Mouse (Mus musculus) adrenal gland, postnatal 25 days (tissue): ENCODE results near the gene Cd200r3. TPM values are rescaled to one million over a fixed set of nuclear protein-coding genes. Genes with fewer than 3 reads are reported as not detected.

ENCODE experiments used
- total RNA-seq: library from RNA; stranded (reverse); gene quantifications from 2 replicates; pipeline ENCODE4 v1.2.3, GENCODE M21; 2021

The Cd200r3 gene
- total RNA-seq, 1 experiment from 2014 or later: not detected

Other genes with a start within 250 kb of the Cd200r3 start
- gene Nepro, start 219.4 kb upstream of the Cd200r3 start, total RNA-seq: 10.5 and 10.7 TPM in 2 replicates
- 19.8 and 24.2 TPM in 2 replicates for gene Gtpbp8, start 197.3 kb upstream of the Cd200r3 start, total RNA-seq
- gene Cd200r1, start 177.9 kb upstream of the Cd200r3 start, total RNA-seq: not detected in 2 replicates
- gene Cd200r4, start 131.9 kb upstream of the Cd200r3 start, total RNA-seq: not detected in 2 replicates
- not detected in 2 replicates for gene Cd200r2, start 76.6 kb upstream of the Cd200r3 start, total RNA-seq
- gene Ccdc80, start 149.7 kb downstream of the Cd200r3 start, total RNA-seq: 18.3 and 19.0 TPM in 2 replicates
- gene Slc35a5, start 215.0 kb downstream of the Cd200r3 start, total RNA-seq: 24.7 and 48.4 TPM in 2 replicates
- 63.6 and 64.4 TPM in 2 replicates for gene Atg3, start 215.1 kb downstream of the Cd200r3 start, total RNA-seq